Mouse (Mus musculus): Measurements from ENCODE around the gene Aknad1.

Gene Aknad1

DNA sequence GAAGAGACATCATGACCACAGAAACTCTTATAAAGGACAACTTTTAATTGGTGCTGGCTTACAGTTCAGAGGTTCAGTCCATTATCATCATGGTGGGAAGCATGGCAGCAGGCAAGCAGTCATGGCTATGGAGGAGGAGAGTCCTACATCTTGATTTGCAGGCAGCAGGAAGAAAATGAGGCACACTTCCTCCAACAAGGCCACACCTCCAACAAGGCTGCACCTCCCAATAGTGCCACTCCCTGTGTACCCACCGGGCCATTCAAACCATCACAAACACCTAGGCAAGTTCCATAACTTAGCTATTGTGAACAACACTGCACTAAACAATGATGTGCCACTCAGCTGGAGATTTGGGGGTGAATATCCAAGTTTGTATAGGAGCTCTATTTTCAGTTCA is 15.1 kb downstream of the Aknad1 start:
- no peak for DNase-seq

DNA sequence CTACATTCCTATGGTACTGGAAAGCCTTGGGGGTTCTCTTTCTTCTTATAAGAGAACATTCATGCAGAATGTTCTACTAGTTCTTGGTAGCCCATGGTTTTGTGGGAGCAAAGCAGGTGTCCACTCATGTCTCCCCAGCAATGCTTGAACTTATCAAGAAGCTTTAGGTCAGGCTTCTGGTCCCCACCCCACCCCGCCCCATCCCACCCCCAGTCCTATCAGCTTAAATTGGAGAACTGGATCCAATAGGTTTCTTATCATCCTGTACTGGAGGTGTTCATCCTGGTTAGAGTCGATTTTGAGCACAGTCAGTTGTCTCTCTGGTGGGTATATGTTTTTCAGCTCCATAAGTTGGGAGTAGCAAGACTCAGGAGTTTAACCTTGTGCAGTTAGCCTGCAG is 16.1 kb downstream of the Aknad1 start:
- no peak for DNase-seq

DNA sequence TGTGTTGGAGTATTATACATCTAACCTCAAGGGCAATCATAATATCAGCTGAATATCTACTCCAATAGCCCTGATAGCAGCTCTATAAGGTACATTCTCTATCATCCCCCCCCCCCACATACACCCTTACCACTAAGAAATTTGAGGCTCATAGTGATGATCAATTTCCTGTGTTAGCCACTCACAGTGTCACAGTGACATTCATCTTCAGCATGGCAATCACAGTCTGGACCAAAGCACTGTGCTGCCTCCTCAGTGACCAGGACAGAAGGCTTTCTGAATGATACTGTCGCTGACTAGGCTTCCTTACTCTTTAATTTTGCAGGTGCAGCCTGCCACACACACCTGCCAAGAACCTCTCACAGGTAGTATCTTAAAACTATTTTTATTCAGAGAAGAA is 16.7 kb downstream of the Aknad1 start:
- DNase-seq = no peak

DNA sequence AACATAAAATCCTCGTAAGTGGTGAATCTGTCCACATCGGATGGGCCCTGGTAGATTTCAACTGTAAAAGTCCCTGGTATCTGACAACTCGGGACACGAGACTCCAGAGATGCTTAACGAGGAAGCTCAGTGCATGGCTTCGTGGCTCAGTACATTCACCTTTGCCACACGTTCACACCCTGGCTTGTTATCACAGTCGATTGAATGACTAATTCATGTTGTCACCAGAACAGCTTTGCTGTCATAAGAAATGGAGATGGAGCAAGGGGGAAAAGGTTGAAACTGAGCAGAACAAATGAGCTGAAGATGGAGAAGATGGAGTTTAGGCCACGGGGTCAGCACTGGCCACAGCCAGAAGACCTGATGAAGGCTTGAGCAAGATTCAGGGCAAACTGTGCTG is 18.1 kb downstream of the Aknad1 start:
- DNase-seq = no peak

DNA sequence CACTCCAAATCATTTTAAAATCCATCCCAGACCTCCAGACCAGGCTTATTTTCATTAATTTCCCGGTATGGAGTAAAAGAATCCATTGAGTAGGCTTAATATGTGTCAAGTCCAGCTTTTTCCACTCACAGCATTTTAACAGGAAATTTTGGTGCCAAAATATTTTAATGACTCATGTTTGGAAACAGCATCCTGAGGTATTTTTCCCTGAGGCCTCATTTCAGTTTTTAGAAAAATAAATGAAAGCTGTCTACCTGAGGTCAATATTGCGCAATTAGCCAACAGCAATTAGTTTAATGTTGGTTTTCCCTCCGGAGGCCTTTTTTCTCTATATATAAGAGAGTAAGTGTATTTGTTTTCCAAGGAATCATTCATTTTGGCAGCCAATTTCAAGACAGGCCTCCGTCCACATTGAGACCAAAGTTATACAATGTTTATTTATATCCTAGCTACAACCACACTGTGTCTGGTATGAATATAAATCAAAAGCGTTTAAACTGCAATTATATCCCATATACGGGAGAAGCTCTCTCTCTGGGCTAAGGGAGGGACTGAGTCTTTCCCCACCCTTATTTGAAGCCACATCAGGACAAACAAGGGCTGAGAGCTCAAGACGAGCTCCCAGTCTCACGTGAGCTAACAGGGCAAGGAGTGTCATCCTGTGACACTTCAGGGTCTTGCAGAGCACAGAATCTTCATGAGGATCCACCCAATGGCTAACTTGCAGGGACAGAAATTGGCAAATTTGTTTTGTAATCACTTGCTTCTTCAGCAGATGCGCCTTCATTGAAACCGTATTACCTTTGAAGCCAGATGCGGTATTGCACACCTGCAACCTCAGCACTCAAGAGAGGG is 20.3 kb downstream of the Aknad1 start:
- DNase-seq = no peak

DNA sequence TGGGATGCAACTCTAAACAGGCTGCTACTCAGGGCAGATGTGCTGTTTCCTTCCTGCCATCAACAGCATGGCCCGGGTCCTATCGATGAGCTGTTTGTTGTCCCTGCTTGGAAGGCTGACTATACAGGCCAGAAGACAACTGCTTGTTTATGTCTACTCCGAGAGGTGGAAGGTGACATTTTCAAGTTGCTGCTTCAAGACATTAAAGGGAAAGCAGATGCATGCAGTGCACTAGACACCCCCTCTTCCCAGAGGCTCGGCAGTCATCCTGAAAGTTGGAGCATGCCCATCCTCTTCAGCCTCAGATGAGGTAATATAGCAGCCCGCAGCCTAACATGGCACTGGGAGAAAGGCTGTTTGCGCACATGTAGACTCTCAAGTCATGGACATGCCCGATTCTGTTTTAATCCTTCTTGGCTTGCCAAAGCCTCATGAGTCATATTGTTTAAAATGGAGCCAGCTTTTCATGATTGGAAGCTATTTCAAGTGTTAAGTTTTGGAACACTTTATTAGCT is 23.2 kb downstream of the Aknad1 start:
- peak; percentile 61 for DNase-seq

DNA sequence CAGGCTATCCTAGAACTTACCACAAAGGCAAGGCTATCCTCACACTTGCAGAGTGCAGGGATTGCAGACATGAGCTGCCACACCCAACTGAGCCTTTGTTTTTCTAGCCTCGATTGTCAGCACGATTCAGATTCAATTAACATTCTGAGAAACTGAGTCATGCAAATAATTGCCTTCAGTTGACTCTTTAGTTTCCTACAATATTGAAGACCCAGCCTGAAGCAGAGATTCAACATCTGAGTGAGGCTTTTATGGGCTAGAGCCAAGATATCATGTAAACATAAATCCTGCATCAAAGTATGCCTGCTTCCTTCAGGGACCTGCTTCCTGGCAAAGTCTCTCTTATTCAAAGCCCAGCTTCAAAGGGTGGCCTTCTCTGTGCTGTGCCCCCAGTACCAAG is 24.2 kb downstream of the Aknad1 start:
- no peak for DNase-seq

DNA sequence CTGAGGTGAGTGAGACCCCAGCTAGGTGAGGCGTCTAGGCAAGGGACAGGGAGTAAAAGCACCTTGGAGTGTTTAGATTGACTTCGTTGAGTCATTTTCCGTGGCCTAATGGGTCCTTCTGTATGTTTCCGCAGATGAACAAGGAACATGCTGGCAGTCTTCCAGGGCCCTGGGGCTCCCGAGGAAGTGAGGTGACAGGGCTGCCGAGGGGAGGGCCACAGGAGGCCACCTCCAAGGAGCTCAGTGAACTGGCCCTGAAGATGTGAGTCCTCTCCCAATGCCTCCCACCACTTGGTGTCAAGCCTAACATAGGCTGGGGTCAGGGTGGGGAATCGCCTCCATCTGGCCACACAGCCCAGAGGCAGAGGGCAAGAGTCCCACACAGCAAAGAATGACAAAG is 25.5 kb downstream of the Aknad1 start:
- no peak for DNase-seq

DNA sequence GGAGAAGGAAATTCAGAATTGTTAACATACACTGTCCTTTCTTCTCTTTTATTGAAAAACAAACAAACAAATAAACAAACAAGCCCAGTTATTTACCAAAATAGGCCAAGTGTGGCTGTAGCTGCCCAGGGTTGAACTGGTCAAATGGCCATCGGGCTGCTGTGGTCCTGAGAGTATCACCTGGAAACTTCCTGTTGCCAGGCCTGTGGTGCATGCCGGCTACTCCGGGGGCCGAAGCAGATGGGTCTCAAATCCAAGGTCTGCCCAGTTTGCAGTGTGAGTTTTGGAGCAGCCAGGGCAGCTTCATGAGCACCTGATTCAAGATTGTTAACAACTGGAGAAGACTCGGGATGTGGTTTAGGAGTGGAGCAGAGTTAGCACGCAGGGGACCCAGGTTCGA is 26.0 kb downstream of the Aknad1 start:
- DNase-seq = no peak

DNA sequence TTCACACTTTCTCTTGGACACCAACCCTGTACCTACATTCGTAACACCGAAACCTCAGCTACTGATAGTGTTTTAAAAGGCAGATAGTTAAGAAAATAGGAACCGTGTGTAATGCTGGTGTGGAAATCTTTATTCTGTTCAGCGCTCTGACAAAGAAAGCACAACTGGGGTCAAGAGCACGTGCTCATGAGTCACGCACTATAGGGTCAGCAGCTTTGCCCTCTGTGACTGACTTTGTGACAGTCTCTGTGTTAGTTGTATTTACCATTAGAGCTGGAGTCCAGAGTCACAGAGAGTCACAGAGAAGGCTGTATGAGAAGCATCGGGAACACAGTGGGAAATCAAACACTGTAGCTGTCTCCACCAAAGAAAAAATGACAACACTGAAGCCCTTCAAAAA is 27.5 kb downstream of the Aknad1 start:
- no peak for DNase-seq

DNA sequence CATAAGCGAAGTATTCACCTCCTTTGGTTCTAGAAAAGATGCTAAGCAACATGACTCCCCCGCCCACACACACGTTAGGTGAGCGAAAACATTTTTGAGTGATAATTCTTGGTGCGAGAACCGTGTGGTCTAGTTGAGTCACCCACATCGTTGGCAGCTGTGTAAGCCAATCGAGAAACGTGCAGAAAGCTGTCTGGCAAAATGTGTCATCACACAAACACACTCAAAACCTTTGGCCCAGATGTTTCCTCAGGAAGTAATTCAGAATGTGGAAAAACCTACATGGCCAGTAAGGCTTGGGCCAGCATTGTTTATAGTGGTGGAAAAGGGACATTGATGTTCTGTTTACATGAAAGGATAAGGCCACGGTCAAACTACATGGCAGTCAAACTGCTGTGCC is 28.0 kb downstream of the Aknad1 start:
- DNase-seq = no peak

DNA sequence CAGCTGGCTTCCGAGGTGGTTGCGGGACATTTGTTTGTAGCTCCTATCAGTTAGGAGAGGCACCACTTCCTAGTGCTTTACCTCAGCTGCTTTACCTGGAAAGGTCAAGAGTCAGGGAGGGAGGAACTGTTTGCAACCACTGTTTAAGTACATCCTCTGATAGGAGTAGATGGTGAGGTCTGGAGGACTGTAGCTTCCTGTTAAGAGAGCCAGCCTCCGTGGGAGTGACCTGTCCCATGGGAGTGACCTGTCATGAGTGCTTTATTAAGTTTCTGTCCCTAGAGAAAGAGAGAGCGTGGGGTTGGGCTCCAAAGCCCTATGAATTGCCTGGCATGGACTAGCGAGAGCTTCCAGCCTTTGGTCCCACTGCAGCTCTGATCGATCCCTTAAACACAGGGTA is 30.1 kb downstream of the Aknad1 start:
- DNase-seq = no peak

DNA sequence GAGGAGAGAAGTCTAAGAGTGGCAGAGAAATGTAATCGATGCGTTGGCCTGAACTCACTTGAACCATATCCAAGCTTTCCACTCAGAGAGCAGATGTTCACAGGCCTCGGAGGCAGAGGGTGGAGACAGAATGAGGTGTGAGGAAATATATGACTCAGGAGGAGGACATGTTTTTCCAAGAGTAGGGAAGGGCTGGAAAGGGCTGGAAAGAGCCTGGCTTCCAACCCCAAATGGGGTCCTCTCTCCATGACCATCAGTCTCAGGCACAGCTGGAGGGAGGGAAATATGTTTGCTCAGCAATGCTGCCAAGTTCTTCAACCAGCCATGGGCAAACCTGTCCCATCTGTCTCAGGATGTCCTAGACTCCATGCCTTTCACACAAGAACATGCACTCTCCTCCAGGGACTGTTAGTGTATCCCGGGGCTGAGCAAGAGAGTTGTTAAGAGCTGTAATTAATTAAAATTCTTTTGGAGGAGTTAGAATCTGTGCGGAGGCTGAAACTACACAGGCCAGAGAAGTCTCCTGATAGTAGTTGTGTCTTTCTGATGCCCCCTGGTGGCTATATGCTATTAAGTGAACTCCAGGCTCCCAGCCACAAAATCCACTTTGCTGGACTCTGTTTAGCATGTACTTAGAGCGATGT is 31.4 kb downstream of the Aknad1 start:
- peak; percentile 83 for DNase-seq

DNA sequence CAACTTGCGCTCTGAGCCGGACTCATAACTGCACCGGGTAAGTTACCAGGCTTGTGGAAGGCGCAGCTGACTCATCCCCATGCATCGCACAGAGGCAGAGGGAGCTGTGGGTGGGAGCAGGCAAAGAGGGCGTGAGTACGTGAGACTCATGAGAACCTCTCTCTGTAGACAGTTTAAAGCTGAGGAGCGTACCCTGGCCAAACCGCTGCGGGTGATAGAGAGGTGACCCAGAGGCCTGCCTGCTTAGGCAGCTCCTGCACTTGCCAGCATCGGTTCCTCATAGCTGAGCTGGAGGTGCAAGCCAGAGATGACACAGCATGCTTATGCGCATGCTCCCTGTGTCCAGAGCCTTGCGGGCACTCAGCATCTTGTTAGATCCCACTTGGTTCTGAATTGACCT is 32.8 kb downstream of the Aknad1 start:
- DNase-seq = peak; percentile 53

DNA sequence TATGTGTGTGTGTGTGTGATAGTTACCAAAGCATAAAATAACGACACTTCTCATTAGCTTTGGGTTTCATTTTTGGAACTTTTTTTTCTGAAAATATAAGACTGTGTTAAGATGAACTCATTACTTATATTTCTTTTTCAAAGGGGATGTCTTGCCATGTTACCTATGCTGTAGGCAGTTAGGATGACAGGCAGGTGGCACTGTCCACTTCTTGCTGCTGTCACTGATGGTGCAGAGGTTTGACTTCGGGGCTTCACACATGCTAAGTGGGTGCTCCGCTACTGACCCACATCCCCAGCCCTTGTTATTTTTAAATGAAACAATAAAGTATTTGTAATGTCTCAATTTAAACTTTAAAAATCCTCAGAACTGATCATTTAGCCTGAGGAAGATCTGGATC is 33.4 kb downstream of the Aknad1 start:
- DNase-seq = no peak

DNA sequence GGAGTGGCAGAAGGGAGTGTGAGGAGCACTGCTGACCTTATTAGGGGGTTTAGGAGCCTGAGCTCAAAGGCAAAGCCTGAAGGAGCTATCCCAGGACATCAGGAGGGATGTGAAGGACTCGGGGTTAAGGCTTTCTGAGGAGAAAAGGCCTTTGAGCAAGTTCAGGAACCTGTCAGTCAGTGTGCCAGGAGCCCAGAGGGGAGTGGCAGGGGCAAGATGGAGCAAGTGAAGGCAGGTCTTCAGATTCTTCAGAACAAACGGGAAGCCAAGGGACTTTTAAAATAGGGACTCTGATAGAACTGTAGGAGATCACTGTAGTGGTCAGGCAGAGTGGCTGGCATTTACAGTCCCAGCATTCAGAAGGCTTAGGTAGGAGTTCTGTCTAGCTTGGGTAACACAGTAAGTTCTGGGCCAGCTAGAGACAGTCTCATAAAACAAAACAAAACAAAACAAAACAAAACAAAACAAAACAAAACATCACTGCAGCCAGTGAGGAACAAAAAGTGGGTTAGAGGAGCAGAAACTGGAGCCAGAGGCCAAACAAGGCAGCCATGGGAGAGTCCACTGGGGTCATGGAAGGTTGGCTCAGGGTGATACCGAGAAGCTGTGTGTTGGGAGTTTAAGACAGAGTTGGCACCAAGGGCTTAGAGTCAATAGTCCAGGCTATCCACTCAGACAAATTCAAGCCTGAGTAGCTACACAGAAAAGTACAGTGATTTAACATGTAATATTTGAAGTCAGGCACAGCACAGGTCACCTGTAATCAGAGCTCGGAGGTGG is 39.5 kb downstream of the Aknad1 start:
- DNase-seq = no peak

DNA sequence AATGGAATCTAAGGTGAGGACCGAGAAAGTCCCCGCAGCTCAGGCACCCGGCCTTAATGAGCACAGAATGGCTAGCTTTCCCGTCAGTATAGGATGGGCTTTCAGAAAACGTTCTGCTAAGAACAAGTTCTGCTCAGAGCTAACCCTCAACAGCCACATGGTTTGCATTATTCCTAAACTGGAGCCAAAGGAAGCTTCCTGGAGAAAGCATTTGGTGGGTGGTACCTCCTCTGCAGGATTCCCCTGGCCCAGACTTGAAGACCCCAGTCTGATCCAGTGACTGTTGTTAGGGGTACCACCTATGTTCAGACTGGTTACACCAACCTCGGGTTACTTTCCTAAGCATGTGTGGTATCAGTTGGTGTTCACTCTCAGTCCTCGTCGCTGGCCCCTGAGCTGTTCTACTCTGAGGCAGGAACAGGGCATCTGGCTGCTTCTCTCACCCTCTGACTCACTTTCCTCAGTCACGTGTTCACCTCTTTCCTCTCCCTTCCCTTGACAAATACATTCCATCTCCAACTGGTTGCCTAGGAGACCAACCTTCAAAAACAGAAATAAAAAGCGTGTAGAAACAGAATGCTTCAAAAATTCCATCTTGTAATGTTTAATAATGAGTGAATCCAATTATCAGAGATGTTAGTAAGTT is 41.9 kb downstream of the Aknad1 start:
- peak; percentile 85 for DNase-seq

DNA sequence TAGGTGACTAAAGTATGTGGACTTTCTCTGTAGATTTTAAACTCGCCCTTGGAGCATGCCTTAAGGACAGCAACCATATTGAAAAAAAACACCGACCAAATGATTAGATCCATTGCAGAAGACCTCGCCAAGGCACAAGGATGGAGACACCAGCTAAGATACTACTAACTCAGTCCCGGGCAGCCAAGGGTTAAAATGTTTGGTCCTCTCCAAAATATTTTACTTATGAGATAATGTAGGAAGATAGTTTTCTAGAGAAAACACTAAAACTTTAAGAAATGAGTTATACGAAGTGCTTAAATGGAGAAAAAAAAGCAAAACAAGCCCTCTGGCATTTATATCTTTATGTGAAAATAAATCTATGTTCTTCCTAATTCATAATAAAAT is 42.4 kb downstream of the Aknad1 start:
- DNase-seq = no peak

DNA sequence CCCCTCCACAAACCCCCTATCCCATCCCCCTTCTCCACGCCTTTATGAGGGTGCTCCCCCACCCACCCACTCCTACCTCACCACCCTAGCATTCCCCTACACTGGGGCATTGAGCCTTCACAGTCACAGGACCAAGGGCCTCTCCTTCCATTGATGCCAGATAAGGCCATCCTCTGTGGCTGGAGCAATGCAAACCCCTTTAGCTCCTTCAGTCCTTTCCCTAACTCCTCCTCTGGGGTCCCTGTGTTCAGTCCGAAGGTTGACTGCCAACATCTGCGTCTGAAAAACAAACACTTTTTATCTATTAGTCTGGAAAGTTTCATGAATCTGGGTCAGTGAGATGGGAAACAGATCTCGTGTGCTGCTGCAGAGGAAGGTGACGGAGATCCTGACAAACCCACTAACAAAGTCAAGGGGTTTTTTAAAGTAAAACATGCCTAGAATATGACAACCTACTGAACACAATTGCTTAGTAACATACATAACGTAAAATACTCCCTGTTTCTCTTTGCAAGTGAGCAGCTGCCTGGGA is 43.0 kb downstream of the Aknad1 start:
- no peak for DNase-seq

DNA sequence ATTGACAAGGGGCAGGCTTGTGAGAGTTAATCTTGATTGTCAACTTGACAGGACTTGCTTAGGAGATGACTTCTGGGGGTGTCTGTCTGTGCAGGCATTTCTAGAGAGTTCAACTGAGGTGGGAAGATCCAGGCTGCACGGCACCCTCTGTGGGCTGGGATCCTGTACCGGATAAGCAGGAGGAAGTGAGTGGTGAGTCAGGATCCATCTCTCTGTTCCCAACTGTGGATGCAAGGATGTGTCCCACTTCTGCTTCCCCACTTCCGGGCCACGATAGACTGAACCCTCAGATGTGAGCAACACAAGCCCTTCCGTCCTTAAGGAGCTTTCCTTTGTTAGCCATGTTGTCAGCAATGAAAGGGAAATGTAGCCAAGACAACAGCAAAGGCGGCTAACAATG is 47.1 kb downstream of the Aknad1 start:
- DNase-seq = no peak

DNA sequence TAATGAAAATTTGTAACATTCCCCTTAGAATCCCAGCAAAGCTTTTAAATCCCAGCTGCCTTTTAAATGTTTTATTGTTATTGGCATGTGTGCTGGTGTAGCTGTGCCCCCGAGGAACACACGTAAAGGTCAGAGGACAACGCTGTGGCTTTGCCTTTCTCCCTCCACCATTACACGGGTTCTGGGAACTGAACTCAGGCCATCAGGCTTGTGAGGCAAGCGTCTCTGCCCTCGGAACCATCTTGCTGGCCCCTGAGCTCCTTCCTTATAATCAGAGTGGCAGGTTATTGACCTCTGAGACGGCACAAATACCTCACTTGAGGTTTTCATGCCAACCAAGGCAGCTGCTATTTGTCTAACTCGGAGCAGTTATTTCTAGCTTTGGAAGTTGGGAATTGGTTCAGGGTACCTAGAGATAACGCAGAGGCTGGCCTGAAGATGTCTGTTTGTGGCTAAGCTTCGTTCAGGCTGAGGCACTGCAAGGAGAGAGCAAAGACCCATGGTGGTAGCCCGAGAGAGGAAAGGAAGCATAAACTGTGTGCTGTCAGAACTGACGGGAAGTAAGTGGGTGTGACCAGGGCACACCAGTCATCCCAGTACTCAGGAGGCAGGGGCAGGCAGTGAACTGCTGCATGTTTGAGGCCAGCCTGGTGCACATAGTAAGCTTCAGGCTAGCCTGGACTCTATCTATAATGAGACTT is 48.4 kb downstream of the Aknad1 start:
- DNase-seq = no peak

DNA sequence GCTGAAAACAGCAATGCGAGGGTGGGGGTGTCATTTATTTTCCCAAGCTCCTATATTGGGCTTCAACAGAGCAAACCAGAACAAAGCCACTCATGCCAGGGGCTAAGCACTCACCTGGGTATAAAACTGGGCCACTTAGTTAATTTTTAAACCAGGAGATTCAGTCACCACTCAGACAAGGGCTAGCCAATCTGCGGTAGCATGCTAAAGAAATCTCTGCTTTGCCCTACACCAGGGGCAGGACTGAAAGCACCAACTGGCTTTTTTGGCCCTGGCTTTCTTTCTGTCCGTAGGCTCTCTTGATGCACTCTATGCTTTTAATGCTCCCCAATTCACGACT is 49.0 kb downstream of the Aknad1 start:
- no peak for DNase-seq

Measured in layer of hippocampus, adult 9-11 months (tissue).